8 mouse cellular contexts compared by ENCODE assay signal in genomic region chrX:41912061-41912401, GRCm38 (mm10). TPM values are rescaled to one million over a fixed set of nuclear protein-coding genes. Genes with fewer than 3 reads are reported as not detected.
DNase-seq lines count a peak whose midpoint lies in the region; ATAC-seq and TF ChIP-seq lines count a peak whose summit lies in the region.

No protein-coding gene starts in this region.

- no peaks in the 10 kb centered on the region for H3K36me3 ChIP-seq in heart, embryonic 15.5 days
- H3K36me3 ChIP-seq in ES-E14 (ENCODE audit: control insufficient read depth, insufficient read depth, low read length, poor library complexity, severe bottlenecking) = no peaks in the 10 kb centered on the region
- H3K36me3 ChIP-seq in forebrain, embryonic 15.5 days = no peaks in the 10 kb centered on the region
- no peaks in the 10 kb centered on the region for H3K36me3 ChIP-seq in liver, embryonic 16.5 days (ENCODE audit: control insufficient read depth, insufficient read depth)

- WGBS in heart, embryonic 15.5 days = 38% methylated on average over 10 of the region's 10 CpGs
- WGBS in forebrain, embryonic 15.5 days = 49% methylated on average over 10 of the region's 10 CpGs
- WGBS in liver, embryonic 16.5 days (ENCODE audit: insufficient replicate concordance) = 35% methylated on average over 10 of the region's 10 CpGs

- ATAC-seq in heart, embryonic 15.5 days (replicated peaks; ENCODE audit: insufficient number of reproducible peaks, insufficient read depth, low FRiP score, low read depth) = 0 out of 2 replicates have a peak, but pooled peaks have one; percentile 6
- no peak for ATAC-seq in forebrain, embryonic 15.5 days (replicated peaks)
- no peak for ATAC-seq in liver, embryonic 16.5 days (ENCODE audit: low read depth)

- in situ Hi-C loops in ES-E14 (cut with MboI; ENCODE audit: low sequenced_read_pairs in 2 of 2, unreplicated experiment in 2 of 2) = no loop called here

- 0 out of 2 replicates have a peak, but pooled peaks cover 3% of the 10 kb centered on the region for H3K4me1 ChIP-seq in heart, embryonic 15.5 days (replicated peaks)
- H3K4me1 ChIP-seq in ES-E14 (ENCODE audit: control insufficient read depth in 2 of 2, insufficient read depth in 2 of 2, low read length in 2 of 2, poor library complexity in 1 of 2) = 0 out of 4 replicates have a peak, but pooled peaks cover 0 to 1% of the 10 kb centered on the region in 2 experiments
- H3K4me1 ChIP-seq in forebrain, embryonic 15.5 days = peaks cover 10% of the 10 kb centered on the region
- H3K4me1 ChIP-seq in liver, embryonic 16.5 days (ENCODE audit: control insufficient read depth, low read depth, low read length) = peaks cover 4% of the 10 kb centered on the region; the same call in 1 of the 2 replicates

- peak overlapping the region; percentile 77 for H3K4me3 ChIP-seq in heart, embryonic 15.5 days
- H3K4me3 ChIP-seq in ES-E14 (ENCODE audit: insufficient read depth in 1 of 2, low read depth in 1 of 2, low read length in 2 of 2, poor library complexity in 1 of 2, severe bottlenecking in 1 of 2) = peak overlapping the region; percentile 94 to 98
- H3K4me3 ChIP-seq in forebrain, embryonic 15.5 days = peak overlapping the region; percentile 70
- H3K4me3 ChIP-seq in liver, embryonic 16.5 days (ENCODE audit: low read depth, low read length) = peak overlapping the region; percentile 78

- H3K9me3 ChIP-seq in heart, embryonic 15.5 days (replicated peaks) = no peaks in the 10 kb centered on the region
- no peaks in the 10 kb centered on the region for H3K9me3 ChIP-seq in ES-E14 (ENCODE audit: control insufficient read depth, insufficient read depth, low read depth, low read length)
- no peaks in the 10 kb centered on the region for H3K9me3 ChIP-seq in forebrain, embryonic 15.5 days
- no peaks in the 10 kb centered on the region for H3K9me3 ChIP-seq in liver, embryonic 16.5 days (replicated peaks; ENCODE audit: control insufficient read depth, low read length)

- no peaks in the 10 kb centered on the region for H3K27me3 ChIP-seq in heart, embryonic 15.5 days
- no peaks in the 10 kb centered on the region for H3K27me3 ChIP-seq in forebrain, embryonic 15.5 days
- no peaks in the 10 kb centered on the region for H3K27me3 ChIP-seq in liver, embryonic 16.5 days (ENCODE audit: control insufficient read depth, insufficient read depth, low read depth, low read length)

- DNase-seq in heart, adult 11 months = no peak
- no peak for DNase-seq in ES-E14 (ENCODE audit: low read depth, low spot score)
- no peak for DNase-seq in frontal cortex, postnatal 36 days (ENCODE audit: low spot score in 2 of 2)
- DNase-seq in layer of hippocampus, postnatal 10 days (ENCODE audit: low spot score in 2 of 2) = no peak
- no peak for DNase-seq in layer of hippocampus, postnatal 14 days (ENCODE audit: low spot score in 2 of 2)

- peak overlapping the region; percentile 74; the same call in 1 of the 2 replicates for H3K9ac ChIP-seq in heart, embryonic 15.5 days
- peak overlapping the region; percentile 42; the same call in 1 of the 2 replicates for H3K9ac ChIP-seq in ES-E14 (ENCODE audit: insufficient read depth, low read depth, low read length, poor library complexity, severe bottlenecking)
- peak overlapping the region; percentile 68 for H3K9ac ChIP-seq in forebrain, embryonic 15.5 days (replicated peaks)
- H3K9ac ChIP-seq in liver, embryonic 16.5 days (ENCODE audit: low read depth, low read length) = peak overlapping the region; percentile 53

- peak overlapping the region; percentile 51 for H3K4me2 ChIP-seq in heart, embryonic 15.5 days
- H3K4me2 ChIP-seq in forebrain, embryonic 15.5 days (replicated peaks) = peak overlapping the region; percentile 38
- H3K4me2 ChIP-seq in liver, embryonic 16.5 days (ENCODE audit: low read depth, low read length) = peak overlapping the region; percentile 50

- H3K27ac ChIP-seq in heart, embryonic 15.5 days = peak overlapping the region; percentile 89; the same call in 1 of the 2 replicates
- no peak overlapping the region for H3K27ac ChIP-seq in ES-E14 (ENCODE audit: insufficient read depth, low read depth, low read length, poor library complexity, severe bottlenecking)
- H3K27ac ChIP-seq in forebrain, embryonic 15.5 days (replicated peaks) = peak overlapping the region; percentile 91
- H3K27ac ChIP-seq in liver, embryonic 16.5 days (ENCODE audit: low read length) = peak overlapping the region; percentile 59

TF ChIP-seq in ES-E14, 5 proteins besides CTCF, POLR2A, EP300 and RAD21:
- no peak for TF ChIP-seq ZC3H11A (IDR thresholded peaks at IDR 0.05; ENCODE audit: borderline replicate concordance, low read depth, low read length)
- TF ChIP-seq HCFC1 (IDR thresholded peaks at IDR 0.05; ENCODE audit: borderline replicate concordance, insufficient read depth, low read length) = no peak
- no peak for TF ChIP-seq CHD2 (IDR thresholded peaks at IDR 0.05; ENCODE audit: low read depth, low read length)
- TF ChIP-seq ZNF384 (IDR thresholded peaks at IDR 0.05; ENCODE audit: low read depth, low read length) = no peak
- TF ChIP-seq MAFK (IDR thresholded peaks at IDR 0.05; ENCODE audit: insufficient read depth, low read depth, low read length) = no peak

RNA-seq across cellular contexts. Expression of gene Thoc2, which starts 8.4 kb away (rescaled TPM):
- 50.3 and 52.8 TPM in 2 replicates for polyA plus RNA-seq in heart, embryonic 15.5 days (2015; fragmentation: Nextera tagmentation; extraction: Ambion mirVana)
- 34.2 and 40.2 TPM in 2 replicates for total RNA-seq in ES-E14 (2012; rRNA removed)
- 97.1 and 111 TPM in 2 replicates for polyA plus RNA-seq in forebrain, embryonic 15.5 days (2015; fragmentation: Nextera tagmentation; extraction: Ambion mirVana)
- 26.4 and 29.5 TPM in 2 replicates for polyA plus RNA-seq in liver, embryonic 16.5 days (2015; fragmentation: Nextera tagmentation; extraction: Ambion mirVana)
- 10 to 100 TPM; 55.5 to 64.6 TPM for total RNA-seq in layer of hippocampus, postnatal 10 days (2021)
- total RNA-seq in layer of hippocampus, postnatal 14 days (2021) = 10 to 100 TPM; 55.8 to 57.4 TPM
